22 mouse cellular contexts compared by ENCODE assay signal in the genomic region with DNA sequence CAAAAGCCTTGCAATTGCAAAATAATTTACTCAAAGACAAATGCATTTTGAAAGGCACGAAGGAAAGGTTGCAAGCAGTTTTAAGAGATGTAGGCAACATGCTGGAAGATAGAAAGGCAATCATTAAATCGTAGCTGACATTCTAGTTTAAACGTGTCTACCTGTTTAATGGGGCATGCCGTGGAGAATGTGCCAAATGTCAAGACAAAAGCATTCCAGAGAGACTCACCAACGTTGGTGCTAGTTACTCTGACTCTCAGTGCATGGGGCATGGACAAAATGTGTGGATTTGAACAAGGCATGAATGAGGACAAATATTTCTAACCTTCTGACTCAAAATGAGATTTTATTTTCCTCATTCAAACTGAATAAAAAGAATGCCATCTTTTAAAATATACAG.
DNase-seq lines count a peak whose midpoint lies in the region; ATAC-seq and TF ChIP-seq lines count a peak whose summit lies in the region.
"Had no signal": no experiment of that assay in that cellular context is flagged by ENCODE, and none has a peak within 500 bp of the region (broad histone marks: within the 10 kb centered on the region; RNA-seq: fewer than 3 reads in every experiment).

No protein-coding gene starts in this region.

- DNase-seq in forebrain, embryonic 14.5 days (ENCODE audit: low spot score), result peak; percentile 3
- DNase-seq in forebrain, postnatal 0 days, result no peak
- no peak for DNase-seq in kidney, adult 11 months
- DNase-seq in mesoderm, embryonic 11.5 days (ENCODE audit: low read depth, low spot score), result peak; percentile 19
- DNase-seq in left cerebral cortex, adult 8-10 months (ENCODE audit: low spot score in 2 of 2), result no peak
- DNase-seq: adrenal gland, adult 2 months; adrenal gland, postnatal 25 days; cerebellum, adult 18-20 months; cerebellum, adult 9-11 months; cerebellum, postnatal 36 days; gastrocnemius, adult 2 months; gastrocnemius, postnatal 36 days; heart, adult 18-20 months; heart, postnatal 14 days had no signal

- H3K4me3 ChIP-seq in forebrain, embryonic 14.5 days (ENCODE audit: low read depth, low read length), result no peak overlapping the region
- no peak overlapping the region for H3K4me3 ChIP-seq in forebrain, postnatal 0 days (ENCODE audit: low read depth, low read length)
- no peak overlapping the region for H3K4me3 ChIP-seq in kidney, embryonic 16.5 days (ENCODE audit: low read length)
- H3K4me3 ChIP-seq: embryonic facial prominence, embryonic 13.5 days; forebrain, embryonic 12.5 days; gastrocnemius, adult 2 months; heart, embryonic 15.5 days; hindbrain, embryonic 13.5 days had no signal

- H3K4me2 ChIP-seq in forebrain, embryonic 14.5 days (ENCODE audit: low read length), result no peak overlapping the region
- no peak overlapping the region for H3K4me2 ChIP-seq in forebrain, postnatal 0 days (ENCODE audit: low read depth)
- no peak overlapping the region for H3K4me2 ChIP-seq in kidney, embryonic 16.5 days (replicated peaks; ENCODE audit: low read depth, low read length)
- H3K4me2 ChIP-seq: embryonic facial prominence, embryonic 13.5 days; forebrain, embryonic 12.5 days; heart, embryonic 11.5 days; heart, embryonic 15.5 days; hindbrain, embryonic 13.5 days had no signal

- no peak overlapping the region for H3K27ac ChIP-seq in forebrain, embryonic 14.5 days (ENCODE audit: low read depth, low read length)
- no peak overlapping the region for H3K27ac ChIP-seq in forebrain, postnatal 0 days (ENCODE audit: low read depth, low read length)
- H3K27ac ChIP-seq in kidney, embryonic 16.5 days (ENCODE audit: low read length), result no peak overlapping the region
- H3K27ac ChIP-seq: embryonic facial prominence, embryonic 13.5 days; forebrain, embryonic 12.5 days; gastrocnemius, adult 2 months; heart, embryonic 15.5 days; hindbrain, embryonic 13.5 days; hindbrain, postnatal 0 days had no signal

- no peaks in the 10 kb centered on the region for H3K36me3 ChIP-seq in forebrain, embryonic 14.5 days (ENCODE audit: control insufficient read depth, insufficient read depth, low read length)
- H3K36me3 ChIP-seq in forebrain, postnatal 0 days (ENCODE audit: insufficient read depth), result no peaks in the 10 kb centered on the region
- no peaks in the 10 kb centered on the region for H3K36me3 ChIP-seq in kidney, embryonic 16.5 days (ENCODE audit: insufficient read depth, low read length)
- H3K36me3 ChIP-seq: embryonic facial prominence, embryonic 13.5 days; forebrain, embryonic 12.5 days; heart, embryonic 15.5 days; hindbrain, embryonic 13.5 days had no signal

- TF ChIP-seq CTCF in forebrain, postnatal 0 days (IDR thresholded peaks at IDR 0.05; ENCODE audit: low read depth), result no peak

- H3K9me3 ChIP-seq in forebrain, embryonic 14.5 days (replicated peaks; ENCODE audit: control insufficient read depth, low read length), result no peaks in the 10 kb centered on the region
- H3K9me3 ChIP-seq in forebrain, postnatal 0 days (ENCODE audit: low read length), result no peaks in the 10 kb centered on the region
- no peaks in the 10 kb centered on the region for H3K9me3 ChIP-seq in kidney, embryonic 16.5 days (ENCODE audit: low read length)
- H3K9me3 ChIP-seq: embryonic facial prominence, embryonic 13.5 days; forebrain, embryonic 12.5 days; heart, embryonic 15.5 days; hindbrain, embryonic 13.5 days had no signal

- ATAC-seq in forebrain, embryonic 14.5 days, result no peak
- ATAC-seq in forebrain, postnatal 0 days, result no peak
- 0 out of 2 replicates have a peak, but pooled peaks have one; percentile 54 for ATAC-seq in kidney, embryonic 16.5 days (ENCODE audit: low FRiP score, low TSS enrichment)
- ATAC-seq: hindbrain, postnatal 0 days had no signal

- H3K27me3 ChIP-seq in forebrain, embryonic 14.5 days (replicated peaks; ENCODE audit: control insufficient read depth, insufficient read depth, low read length), result no peaks in the 10 kb centered on the region
- no peaks in the 10 kb centered on the region for H3K27me3 ChIP-seq in forebrain, postnatal 0 days (ENCODE audit: insufficient read depth, low read length)
- no peaks in the 10 kb centered on the region for H3K27me3 ChIP-seq in kidney, embryonic 16.5 days (ENCODE audit: insufficient read depth, low read length)
- H3K27me3 ChIP-seq: CH12.LX; embryonic facial prominence, embryonic 13.5 days; forebrain, embryonic 12.5 days; heart, embryonic 15.5 days; hindbrain, embryonic 13.5 days had no signal

- no peak overlapping the region for H3K9ac ChIP-seq in forebrain, embryonic 14.5 days (ENCODE audit: low read length)
- no peak overlapping the region for H3K9ac ChIP-seq in forebrain, postnatal 0 days
- no peak overlapping the region for H3K9ac ChIP-seq in kidney, embryonic 16.5 days (replicated peaks; ENCODE audit: low read length)
- H3K9ac ChIP-seq: embryonic facial prominence, embryonic 13.5 days; forebrain, embryonic 12.5 days; heart, embryonic 15.5 days; hindbrain, embryonic 13.5 days had no signal

- H3K4me1 ChIP-seq in forebrain, embryonic 14.5 days (ENCODE audit: control insufficient read depth, insufficient read depth, low read length), result no peaks in the 10 kb centered on the region
- H3K4me1 ChIP-seq in forebrain, postnatal 0 days (ENCODE audit: insufficient read depth), result no peaks in the 10 kb centered on the region
- H3K4me1 ChIP-seq in kidney, embryonic 16.5 days (ENCODE audit: insufficient read depth, low read length), result no peaks in the 10 kb centered on the region
- H3K4me1 ChIP-seq: embryonic facial prominence, embryonic 13.5 days; forebrain, embryonic 12.5 days; heart, embryonic 15.5 days; hindbrain, embryonic 13.5 days had no signal

- 40% methylated on average over 5 of the region's 5 CpGs for WGBS in forebrain, embryonic 14.5 days
- WGBS in forebrain, postnatal 0 days, result 42% methylated on average over 5 of the region's 5 CpGs
- WGBS in kidney, embryonic 16.5 days, result 22% methylated on average over 5 of the region's 5 CpGs

Comparison
In these comparisons a context has a peak if more than half of its experiments do, and no peak if none do; other contexts are left out.
1. DNase-seq: peak in forebrain, embryonic 14.5 days (single experiment) and mesoderm, embryonic 11.5 days (single experiment); none in forebrain, postnatal 0 days (single experiment), kidney, adult 11 months (single experiment) and left cerebral cortex, adult 8-10 months (0 of 2).